Mouse (Mus musculus): Measurements from ENCODE around the gene Mcfd2.

GRCm38 (mm10) chr17:87315021-87315531, 49.3 kb upstream of the Mcfd2 start:
- peak; percentile 93 for TF ChIP-seq CTCF (IDR thresholded peaks at IDR 0.05; ENCODE audit: borderline replicate concordance, insufficient read depth, low read depth, low read length)
- no peak for TF ChIP-seq POLR2A (IDR thresholded peaks at IDR 0.05; ENCODE audit: borderline replicate concordance, insufficient read depth, low read length)

All from cerebellum, adult 2 months (tissue).